Mouse (Mus musculus): Measurements from ENCODE around the gene Slc19a2.
"Not testable (repeated sequence)": the region's sequence is repeated elsewhere in the genome, so short reads cannot be mapped to it uniquely, and the experiment has no call there.

Gene Slc19a2

GRCm38 (mm10) chr1:164217791-164218685 is 30.8 kb upstream of the Slc19a2 start:
- Histone ChIP-seq H3K36me3 (ENCODE audit: insufficient read depth, low read length) (no peaks in the 10 kb centered on the region), H3K4me3 (replicated peaks; ENCODE audit: low read length) (no peak overlapping the region), H3K27me3 (ENCODE audit: insufficient read depth, low read length) (peaks cover under 1% of the 10 kb centered on the region), H3K9me3 (ENCODE audit: low read length) (no peaks in the 10 kb centered on the region), H3K4me1 (replicated peaks; ENCODE audit: low read depth, low read length) (peaks cover 10% of the 10 kb centered on the region)
- TF ChIP-seq CTCF (conservative IDR thresholded peaks at IDR 0.05; ENCODE audit: low read length): no peak
- no peak for TF ChIP-seq POU5F1 (IDR thresholded peaks at IDR 0.05; ENCODE audit: borderline replicate concordance, low read length)
- TF ChIP-seq NANOG (IDR thresholded peaks at IDR 0.05; ENCODE audit: borderline replicate concordance, low read length): no peak

- no peaks in the 10 kb centered on the region for H3K36me3 ChIP-seq (ENCODE audit: insufficient read depth, low read length)
- TF ChIP-seq POU5F1 (IDR thresholded peaks at IDR 0.05; ENCODE audit: borderline replicate concordance, low read length) (no peak), NANOG (IDR thresholded peaks at IDR 0.05; ENCODE audit: borderline replicate concordance, low read length) (no peak), CTCF (conservative IDR thresholded peaks at IDR 0.05; ENCODE audit: low read length) (no peak)
- H3K27me3 ChIP-seq (ENCODE audit: insufficient read depth, low read length): peaks cover 2% of the 10 kb centered on the region
- H3K9me3 ChIP-seq (ENCODE audit: low read length): no peaks in the 10 kb centered on the region
- H3K4me1 ChIP-seq (replicated peaks; ENCODE audit: low read depth, low read length): peaks cover 10% of the 10 kb centered on the region
- H3K4me3 ChIP-seq (replicated peaks; ENCODE audit: low read length): no peak overlapping the region
Measured at GRCm38 (mm10) chr1:164220261-164220660, 28.6 kb upstream of the Slc19a2 start.

- H3K4me3 ChIP-seq (replicated peaks; ENCODE audit: low read length): no peak overlapping the region
- peaks cover 2% of the 10 kb centered on the region for H3K27me3 ChIP-seq (ENCODE audit: insufficient read depth, low read length)
- TF ChIP-seq CTCF (conservative IDR thresholded peaks at IDR 0.05; ENCODE audit: low read length) (no peak), POU5F1 (IDR thresholded peaks at IDR 0.05; ENCODE audit: borderline replicate concordance, low read length) (no peak), NANOG (IDR thresholded peaks at IDR 0.05; ENCODE audit: borderline replicate concordance, low read length) (no peak)
Measured at GRCm38 (mm10) chr1:164223089-164223488, 25.8 kb upstream of the Slc19a2 start.

GRCm38 (mm10) chr1:164231937-164232570 is 16.8 kb upstream of the Slc19a2 start:
- H3K36me3 ChIP-seq (ENCODE audit: insufficient read depth, low read length); H3K9me3 ChIP-seq (ENCODE audit: low read length); H3K27me3 ChIP-seq (ENCODE audit: insufficient read depth, low read length); H3K4me3 ChIP-seq (replicated peaks; ENCODE audit: low read length); H3K4me1 ChIP-seq (replicated peaks; ENCODE audit: low read depth, low read length): not testable (repeated sequence)

More at GRCm38 (mm10) chr1:164223089-164223488, 25.8 kb upstream of the Slc19a2 start:
- no peaks in the 10 kb centered on the region for H3K36me3 ChIP-seq (ENCODE audit: insufficient read depth, low read length)
- H3K9me3 ChIP-seq (ENCODE audit: low read length): no peaks in the 10 kb centered on the region
- 0 out of 2 replicates have a peak, but pooled peaks cover 4% of the 10 kb centered on the region for H3K4me1 ChIP-seq (replicated peaks; ENCODE audit: low read depth, low read length)

- Histone ChIP-seq H3K27me3 (ENCODE audit: insufficient read depth, low read length) (no peaks in the 10 kb centered on the region), H3K4me3 (replicated peaks; ENCODE audit: low read length) (no peak overlapping the region), H3K4me1 (replicated peaks; ENCODE audit: low read depth, low read length) (no peaks in the 10 kb centered on the region), H3K36me3 (ENCODE audit: insufficient read depth, low read length) (no peaks in the 10 kb centered on the region), H3K9me3 (ENCODE audit: low read length) (no peaks in the 10 kb centered on the region)
- TF ChIP-seq CTCF (conservative IDR thresholded peaks at IDR 0.05; ENCODE audit: low read length) (no peak), POU5F1 (IDR thresholded peaks at IDR 0.05; ENCODE audit: borderline replicate concordance, low read length) (no peak), NANOG (IDR thresholded peaks at IDR 0.05; ENCODE audit: borderline replicate concordance, low read length) (no peak)
Measured at GRCm38 (mm10) chr1:164233447-164233846, 15.4 kb upstream of the Slc19a2 start.

- Histone ChIP-seq H3K36me3 (ENCODE audit: insufficient read depth, low read length) (no peaks in the 10 kb centered on the region), H3K27me3 (ENCODE audit: insufficient read depth, low read length) (no peaks in the 10 kb centered on the region), H3K9me3 (ENCODE audit: low read length) (no peaks in the 10 kb centered on the region), H3K4me3 (replicated peaks; ENCODE audit: low read length) (no peak overlapping the region), H3K4me1 (replicated peaks; ENCODE audit: low read depth, low read length) (no peaks in the 10 kb centered on the region)
- TF ChIP-seq CTCF (conservative IDR thresholded peaks at IDR 0.05; ENCODE audit: low read length) (no peak), POU5F1 (IDR thresholded peaks at IDR 0.05; ENCODE audit: borderline replicate concordance, low read length) (no peak), NANOG (IDR thresholded peaks at IDR 0.05; ENCODE audit: borderline replicate concordance, low read length) (no peak)
Measured at GRCm38 (mm10) chr1:164235078-164235477, 13.8 kb upstream of the Slc19a2 start.

- Histone ChIP-seq H3K9me3 (ENCODE audit: low read length) (no peaks in the 10 kb centered on the region), H3K27me3 (ENCODE audit: insufficient read depth, low read length) (no peaks in the 10 kb centered on the region), H3K4me1 (replicated peaks; ENCODE audit: low read depth, low read length) (no peaks in the 10 kb centered on the region), H3K4me3 (replicated peaks; ENCODE audit: low read length) (no peak overlapping the region), H3K36me3 (ENCODE audit: insufficient read depth, low read length) (no peaks in the 10 kb centered on the region)
- TF ChIP-seq POU5F1 (IDR thresholded peaks at IDR 0.05; ENCODE audit: borderline replicate concordance, low read length) (no peak), CTCF (conservative IDR thresholded peaks at IDR 0.05; ENCODE audit: low read length) (no peak), NANOG (IDR thresholded peaks at IDR 0.05; ENCODE audit: borderline replicate concordance, low read length) (no peak)
Measured at GRCm38 (mm10) chr1:164236078-164236477, 12.8 kb upstream of the Slc19a2 start.

GRCm38 (mm10) chr1:164241494-164241893 is 7.4 kb upstream of the Slc19a2 start:
- no peaks in the 10 kb centered on the region for H3K4me1 ChIP-seq (replicated peaks; ENCODE audit: low read depth, low read length)
- no peak for TF ChIP-seq NANOG (IDR thresholded peaks at IDR 0.05; ENCODE audit: borderline replicate concordance, low read length)
- TF ChIP-seq CTCF (conservative IDR thresholded peaks at IDR 0.05; ENCODE audit: low read length): no peak
- TF ChIP-seq POU5F1 (IDR thresholded peaks at IDR 0.05; ENCODE audit: borderline replicate concordance, low read length): no peak
- H3K4me3 ChIP-seq (replicated peaks; ENCODE audit: low read length): no peak overlapping the region
- H3K27me3 ChIP-seq (ENCODE audit: insufficient read depth, low read length): no peaks in the 10 kb centered on the region
- no peaks in the 10 kb centered on the region for H3K36me3 ChIP-seq (ENCODE audit: insufficient read depth, low read length)
- no peaks in the 10 kb centered on the region for H3K9me3 ChIP-seq (ENCODE audit: low read length)

All from E14TG2a.4 (cell line).